20 mouse cellular contexts compared by ENCODE assay signal in the genomic region with DNA sequence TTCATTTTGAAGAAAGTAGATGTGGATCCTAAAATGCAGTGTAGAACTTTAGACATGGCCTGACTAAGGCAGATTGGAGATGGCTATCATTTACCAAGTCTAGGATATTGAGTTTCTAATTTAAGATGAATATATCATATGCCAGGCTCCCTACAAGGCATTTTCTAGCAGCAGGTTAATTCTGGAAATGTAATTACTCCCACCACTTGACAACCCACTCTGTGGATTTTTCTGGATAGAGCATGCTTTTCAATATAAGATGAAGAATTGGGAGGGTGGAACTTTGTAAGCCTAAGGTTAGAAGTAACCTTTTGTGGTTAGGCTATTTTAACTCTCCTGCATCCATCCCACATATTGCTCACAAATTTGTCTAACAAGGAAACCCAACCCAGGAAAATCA.
DNase-seq lines count a peak whose midpoint lies in the region; ATAC-seq and TF ChIP-seq lines count a peak whose summit lies in the region.
"Had no signal": no experiment of that assay in that cellular context is flagged by ENCODE, and none has a peak within 500 bp of the region (broad histone marks: within the 10 kb centered on the region; RNA-seq: fewer than 3 reads in every experiment).

No protein-coding gene starts in this region.

- no peaks in the 10 kb centered on the region for H3K27me3 ChIP-seq in kidney, embryonic 15.5 days
- H3K27me3 ChIP-seq: embryonic facial prominence, embryonic 12.5 days; forebrain, embryonic 12.5 days had no signal

- peak overlapping the region; percentile 82; the same call in 1 of the 2 replicates for H3K27ac ChIP-seq in embryonic fibroblast, embryonic 13.5 days (ENCODE audit: insufficient read depth, low read length)
- no peak overlapping the region for H3K27ac ChIP-seq in kidney, embryonic 15.5 days
- H3K27ac ChIP-seq: embryonic facial prominence, embryonic 10.5 days; embryonic facial prominence, embryonic 12.5 days; forebrain, embryonic 10.5 days; forebrain, embryonic 12.5 days had no signal

- peaks cover 3% of the 10 kb centered on the region; the same call in 1 of the 2 replicates for H3K4me1 ChIP-seq in embryonic fibroblast, embryonic 13.5 days (ENCODE audit: control insufficient read depth, insufficient read depth, low read length)
- no peaks in the 10 kb centered on the region for H3K4me1 ChIP-seq in kidney, embryonic 15.5 days
- H3K4me1 ChIP-seq: embryonic facial prominence, embryonic 10.5 days; embryonic facial prominence, embryonic 12.5 days; forebrain, embryonic 10.5 days; forebrain, embryonic 12.5 days had no signal

- no peaks in the 10 kb centered on the region for H3K9me3 ChIP-seq in kidney, embryonic 15.5 days (replicated peaks)
- H3K9me3 ChIP-seq: embryonic facial prominence, embryonic 10.5 days; embryonic facial prominence, embryonic 12.5 days; forebrain, embryonic 10.5 days; forebrain, embryonic 12.5 days had no signal

- no peak for ATAC-seq in kidney, embryonic 15.5 days (replicated peaks; ENCODE audit: low FRiP score)
- ATAC-seq: forebrain, embryonic 14.5 days; forebrain, embryonic 16.5 days had no signal

- no peak overlapping the region for H3K4me2 ChIP-seq in kidney, embryonic 15.5 days
- H3K4me2 ChIP-seq: embryonic facial prominence, embryonic 12.5 days; forebrain, embryonic 12.5 days had no signal

- no peak overlapping the region for H3K4me3 ChIP-seq in embryonic fibroblast, embryonic 13.5 days (ENCODE audit: insufficient read depth, low read length)
- no peak overlapping the region for H3K4me3 ChIP-seq in kidney, embryonic 15.5 days (replicated peaks)
- H3K4me3 ChIP-seq: embryonic facial prominence, embryonic 10.5 days; embryonic facial prominence, embryonic 12.5 days; erythroblast, embryonic 14.5 days; forebrain, embryonic 10.5 days; forebrain, embryonic 12.5 days had no signal

- TF ChIP-seq CTCF in embryonic fibroblast, embryonic 13.5 days (IDR thresholded peaks at IDR 0.05; ENCODE audit: borderline replicate concordance, insufficient read depth, low read length) = no peak

- H3K9ac ChIP-seq in kidney, embryonic 15.5 days = no peak overlapping the region
- H3K9ac ChIP-seq: embryonic facial prominence, embryonic 12.5 days; forebrain, embryonic 12.5 days had no signal

- peak; percentile 5 to 19 for DNase-seq in frontal cortex, adult 2 months (ENCODE audit: extremely low spot score in 1 of 2, low spot score in 1 of 2)
- no peak for DNase-seq in frontal cortex, postnatal 25 days (ENCODE audit: low spot score in 2 of 2)
- no peak for DNase-seq in kidney, adult 9 months
- DNase-seq: adrenal gland, adult 2 months; adrenal gland, postnatal 10 days; adrenal gland, postnatal 25 days; cerebellum, adult 11-12 months; cerebellum, adult 2 months; cerebellum, adult 9-10 months; cerebellum, postnatal 10 days; cerebellum, postnatal 25 days had no signal

- H3K36me3 ChIP-seq in kidney, embryonic 15.5 days = no peaks in the 10 kb centered on the region
- H3K36me3 ChIP-seq: embryonic facial prominence, embryonic 10.5 days; embryonic facial prominence, embryonic 12.5 days; forebrain, embryonic 10.5 days; forebrain, embryonic 12.5 days had no signal

- no peak for TF ChIP-seq POLR2A in embryonic fibroblast, embryonic 13.5 days (IDR thresholded peaks at IDR 0.05; ENCODE audit: low read depth, low read length)

Comparison
In these comparisons a context has a peak if more than half of its experiments do, and no peak if none do; other contexts are left out.
1. DNase-seq: peak in frontal cortex, adult 2 months (2 of 2); none in frontal cortex, postnatal 25 days (0 of 2) and kidney, adult 9 months (single experiment).